Mouse (Mus musculus) E14TG2a.4 (cell line): ENCODE results near the gene Ptpn14.

Experiments
- CTCF ChIP-seq: conservative IDR thresholded peaks from 2 replicates; pipeline ENCODE4 v1.5.1; 2014; ENCODE audit warnings: low read length
- NANOG ChIP-seq: IDR thresholded peaks from 2 replicates; pipeline ENCODE4 v1.6.1; 2014; ENCODE audit warnings: borderline replicate concordance, low read length, mixed read lengths
- POU5F1 ChIP-seq: IDR thresholded peaks from 2 replicates; pipeline ENCODE4 v1.6.1; 2014; ENCODE audit warnings: low read length, borderline replicate concordance

DNA sequence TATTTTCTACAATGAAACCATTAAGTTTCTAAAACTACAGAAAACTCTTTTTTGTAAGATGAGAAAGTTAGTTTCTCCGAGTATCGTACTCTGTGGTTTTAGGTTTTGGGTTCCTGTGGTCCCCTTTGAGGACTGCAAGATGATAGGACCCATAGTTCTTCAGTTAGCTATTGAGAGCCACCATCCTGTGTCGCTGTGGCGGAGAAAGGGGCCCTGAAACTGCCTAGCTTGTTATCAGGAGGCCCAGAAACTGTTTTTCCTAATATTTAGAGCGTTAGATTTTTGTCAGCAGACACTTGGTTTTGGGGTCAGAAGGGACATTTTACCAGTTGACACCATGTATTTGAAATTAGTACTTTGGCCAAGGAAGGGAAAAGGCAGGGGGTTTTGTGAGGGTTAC lies 127.7 kb downstream of the Ptpn14 start:
- TF ChIP-seq CTCF, result no peak
- TF ChIP-seq NANOG, result no peak
- no peak for TF ChIP-seq POU5F1
